17 mouse cellular contexts compared by ENCODE assay signal in genomic region chr4:47504841-47505517, GRCm38 (mm10). TPM values are rescaled to one million over a fixed set of nuclear protein-coding genes. Genes with fewer than 3 reads are reported as not detected.
DNase-seq lines count a peak whose midpoint lies in the region; TF ChIP-seq lines count a peak whose summit lies in the region.
"Had no signal": no experiment of that assay in that cellular context is flagged by ENCODE, and none has a peak within 500 bp of the region (broad histone marks: within the 10 kb centered on the region; RNA-seq: fewer than 3 reads in every experiment).

No protein-coding gene starts in this region.

- H3K27ac ChIP-seq in left cerebral cortex, adult 2 months, result no peak overlapping the region
- H3K27ac ChIP-seq: embryonic facial prominence, embryonic 13.5 days; limb, embryonic 12.5 days; liver, embryonic 14.5 days had no signal

- intact Hi-C loops in left cerebral cortex, adult 2 months (cut with DNase I), result loop anchor here (10.0 kb wide), 1 partner anchor 540 kb away; the partner anchor contains the start of gene Nr4a3

- no peak overlapping the region for H3K4me3 ChIP-seq in left cerebral cortex, adult 2 months
- H3K4me3 ChIP-seq: embryonic facial prominence, embryonic 13.5 days; limb, embryonic 12.5 days had no signal

- TF ChIP-seq CTCF in left cerebral cortex, adult 2 months (IDR thresholded peaks at IDR 0.05), result no peak

- peak; percentile 30 for DNase-seq in embryo, embryonic 11 days
- no peak for DNase-seq in embryo, embryonic 9.5 days (ENCODE audit: extremely low spot score)
- peak; percentile 13 to 26 for DNase-seq in left cerebral cortex, adult 2 months (ENCODE audit: extremely low spot score in 1 of 2, low spot score in 2 of 2)
- DNase-seq in left cerebral cortex, adult 11 months (ENCODE audit: low spot score), result no peak
- peak; percentile 90 for DNase-seq in Muller cell, postnatal 12 days (ENCODE audit: inconsistent ontology term)
- DNase-seq in forelimb bud, embryonic 11.5 days (ENCODE audit: low read depth, low spot score), result peak; percentile 26
- DNase-seq in kidney, adult 9 months, result no peak
- DNase-seq in cerebellum, postnatal 4 days (ENCODE audit: low spot score in 2 of 2), result no peak
- DNase-seq: adrenal gland, postnatal 36 days; cerebellum, adult 9-11 months; heart, postnatal 36 days; kidney, adult 18-20 months; kidney, postnatal 14 days; lung, postnatal 10 days had no signal

RNA-seq across cellular contexts. Expression of gene Sec61b, which starts 30.5 kb away (rescaled TPM):
- 10 to 100 TPM; 37.8 to 45.7 TPM for total RNA-seq in left cerebral cortex, adult 2 months (2021)

RNA-seq across cellular contexts. Expression of gene Alg2, which starts 30.8 kb away (rescaled TPM):
- total RNA-seq in left cerebral cortex, adult 2 months (2021), result 100 to 1,000 TPM; 114 to 117 TPM

Comparison
In these comparisons a context has a peak if more than half of its experiments do, and no peak if none do; other contexts are left out.
1. DNase-seq: peak in embryo, embryonic 11 days (single experiment), left cerebral cortex, adult 2 months (2 of 2), Muller cell, postnatal 12 days (single experiment) and forelimb bud, embryonic 11.5 days (single experiment); none in embryo, embryonic 9.5 days (single experiment), left cerebral cortex, adult 11 months (single experiment), kidney, adult 9 months (single experiment) and cerebellum, postnatal 4 days (0 of 2).